ENCODE assay signal across 29 mouse cellular contexts in genomic region chr1:192582921-192583320, GRCm38 (mm10).
DNase-seq lines count a peak whose midpoint lies in the region; ATAC-seq and TF ChIP-seq lines count a peak whose summit lies in the region.
"Had no signal": no experiment of that assay in that cellular context is flagged by ENCODE, and none has a peak within 500 bp of the region (broad histone marks: within the 10 kb centered on the region; RNA-seq: fewer than 3 reads in every experiment).

No protein-coding gene starts in this region.

- no peak for DNase-seq in forebrain, postnatal 0 days
- DNase-seq in forebrain, embryonic 11.5 days (ENCODE audit: low spot score): no peak
- no peak for DNase-seq in layer of hippocampus, adult 2 months (ENCODE audit: low spot score in 2 of 2)
- no peak for DNase-seq in layer of hippocampus, adult 11-12 months (ENCODE audit: low spot score)
- peak; percentile 24 to 43 for DNase-seq in right cerebral cortex, postnatal 10 days (ENCODE audit: low spot score in 2 of 2)
- no peak for DNase-seq in right cerebral cortex, postnatal 4 days
- DNase-seq in telencephalon, adult 2 months (ENCODE audit: low read depth, low spot score): peak; percentile 75
- DNase-seq: adrenal gland, postnatal 10 days; adrenal gland, postnatal 36 days; cerebellum, adult 11 months; cerebellum, adult 2 months; cerebellum, adult 9-11 months; cerebellum, postnatal 25 days; embryo, embryonic 11 days; gastrocnemius, postnatal 10 days; gastrocnemius, postnatal 36 days; heart, postnatal 36 days had no signal

- no peak overlapping the region for H3K4me3 ChIP-seq in forebrain, postnatal 0 days (ENCODE audit: low read depth, low read length)
- no peak overlapping the region for H3K4me3 ChIP-seq in forebrain, embryonic 11.5 days (ENCODE audit: low read depth, low read length)
- H3K4me3 ChIP-seq in layer of hippocampus, adult 2 months: no peak overlapping the region
- H3K4me3 ChIP-seq in kidney, embryonic 16.5 days (ENCODE audit: low read length): no peak overlapping the region
- H3K4me3 ChIP-seq: embryonic facial prominence, embryonic 10.5 days; embryonic facial prominence, embryonic 13.5 days; erythroblast, embryonic 14.5 days; forebrain, embryonic 13.5 days; hindbrain, embryonic 10.5 days; hindbrain, embryonic 13.5 days had no signal

- no peaks in the 10 kb centered on the region for H3K9me3 ChIP-seq in forebrain, postnatal 0 days (ENCODE audit: low read length)
- H3K9me3 ChIP-seq in forebrain, embryonic 11.5 days (ENCODE audit: control insufficient read depth, low read length): no peaks in the 10 kb centered on the region
- no peaks in the 10 kb centered on the region for H3K9me3 ChIP-seq in kidney, embryonic 16.5 days (ENCODE audit: low read length)
- H3K9me3 ChIP-seq: embryonic facial prominence, embryonic 10.5 days; embryonic facial prominence, embryonic 13.5 days; forebrain, embryonic 13.5 days; hindbrain, embryonic 10.5 days; hindbrain, embryonic 13.5 days had no signal

- H3K4me2 ChIP-seq in forebrain, postnatal 0 days (ENCODE audit: low read depth): no peak overlapping the region
- H3K4me2 ChIP-seq in forebrain, embryonic 11.5 days (ENCODE audit: low read depth, low read length, severe bottlenecking): no peak overlapping the region
- no peak overlapping the region for H3K4me2 ChIP-seq in kidney, embryonic 16.5 days (replicated peaks; ENCODE audit: low read depth, low read length)
- H3K4me2 ChIP-seq: embryonic facial prominence, embryonic 13.5 days; forebrain, embryonic 13.5 days; heart, embryonic 11.5 days; hindbrain, embryonic 13.5 days had no signal

- TF ChIP-seq CTCF in forebrain, postnatal 0 days (IDR thresholded peaks at IDR 0.05; ENCODE audit: low read depth): no peak
- no peak for TF ChIP-seq CTCF in layer of hippocampus, adult 2 months (conservative IDR thresholded peaks at IDR 0.05)

- H3K27me3 ChIP-seq in forebrain, postnatal 0 days (ENCODE audit: insufficient read depth, low read length): no peaks in the 10 kb centered on the region
- no peaks in the 10 kb centered on the region for H3K27me3 ChIP-seq in forebrain, embryonic 11.5 days (ENCODE audit: control insufficient read depth, insufficient read depth, low read length)
- H3K27me3 ChIP-seq in kidney, embryonic 16.5 days (ENCODE audit: insufficient read depth, low read length): no peaks in the 10 kb centered on the region
- H3K27me3 ChIP-seq: embryonic facial prominence, embryonic 13.5 days; forebrain, embryonic 13.5 days; hindbrain, embryonic 13.5 days; Patski had no signal

- 0 out of 2 replicates have a peak, but pooled peaks cover 4% of the 10 kb centered on the region for H3K4me1 ChIP-seq in forebrain, postnatal 0 days (ENCODE audit: insufficient read depth)
- H3K4me1 ChIP-seq in forebrain, embryonic 11.5 days (replicated peaks; ENCODE audit: control insufficient read depth, insufficient read depth, low read length): no peaks in the 10 kb centered on the region
- H3K4me1 ChIP-seq in kidney, embryonic 16.5 days (ENCODE audit: insufficient read depth, low read length): no peaks in the 10 kb centered on the region
- H3K4me1 ChIP-seq: embryonic facial prominence, embryonic 10.5 days; forebrain, embryonic 13.5 days; hindbrain, embryonic 10.5 days; hindbrain, embryonic 13.5 days had no signal

- H3K36me3 ChIP-seq in forebrain, postnatal 0 days (ENCODE audit: insufficient read depth): no peaks in the 10 kb centered on the region
- no peaks in the 10 kb centered on the region for H3K36me3 ChIP-seq in forebrain, embryonic 11.5 days (ENCODE audit: control insufficient read depth, insufficient read depth, low read length)
- no peaks in the 10 kb centered on the region for H3K36me3 ChIP-seq in kidney, embryonic 16.5 days (ENCODE audit: insufficient read depth, low read length)
- H3K36me3 ChIP-seq: embryonic facial prominence, embryonic 10.5 days; embryonic facial prominence, embryonic 13.5 days; G1E; hindbrain, embryonic 10.5 days; hindbrain, embryonic 13.5 days had no signal

- no peak overlapping the region for H3K9ac ChIP-seq in forebrain, postnatal 0 days
- H3K9ac ChIP-seq in forebrain, embryonic 11.5 days (ENCODE audit: low read length): no peak overlapping the region
- H3K9ac ChIP-seq in kidney, embryonic 16.5 days (replicated peaks; ENCODE audit: low read length): no peak overlapping the region
- H3K9ac ChIP-seq: embryonic facial prominence, embryonic 13.5 days; forebrain, embryonic 13.5 days; hindbrain, embryonic 13.5 days had no signal

- H3K27ac ChIP-seq in forebrain, postnatal 0 days (ENCODE audit: low read depth, low read length): no peak overlapping the region
- H3K27ac ChIP-seq in forebrain, embryonic 11.5 days (ENCODE audit: low read depth, low read length): no peak overlapping the region
- H3K27ac ChIP-seq in layer of hippocampus, adult 2 months: peak overlapping the region; percentile 62; the same call in 1 of the 2 replicates
- no peak overlapping the region for H3K27ac ChIP-seq in kidney, embryonic 16.5 days (ENCODE audit: low read length)
- H3K27ac ChIP-seq: embryonic facial prominence, embryonic 10.5 days; embryonic facial prominence, embryonic 13.5 days; forebrain, embryonic 13.5 days; hindbrain, embryonic 10.5 days; hindbrain, embryonic 13.5 days had no signal

- ATAC-seq in forebrain, postnatal 0 days: peak; percentile 48; the same call in 1 of the 2 replicates
- no peak for ATAC-seq in forebrain, embryonic 11.5 days (replicated peaks; ENCODE audit: low FRiP score)
- no peak for ATAC-seq in kidney, embryonic 16.5 days (ENCODE audit: low FRiP score, low TSS enrichment)
- ATAC-seq: forebrain, embryonic 13.5 days; forebrain, embryonic 16.5 days; hindbrain, embryonic 16.5 days; Patski had no signal

- WGBS in forebrain, postnatal 0 days: 55% methylated on average over 2 of the region's 2 CpGs
- 86% methylated on average over 2 of the region's 2 CpGs for WGBS in forebrain, embryonic 11.5 days
- 58% methylated on average over 2 of the region's 2 CpGs for whole genome bisulfite sequencing in kidney, embryonic 16.5 days

Comparison
In these comparisons a context has a peak if more than half of its experiments do, and no peak if none do; other contexts are left out.
1. DNase-seq: peak in right cerebral cortex, postnatal 10 days (2 of 2) and telencephalon, adult 2 months (single experiment); none in forebrain, postnatal 0 days (single experiment), forebrain, embryonic 11.5 days (single experiment), layer of hippocampus, adult 2 months (0 of 2), layer of hippocampus, adult 11-12 months (single experiment) and right cerebral cortex, postnatal 4 days (single experiment).